Mouse (Mus musculus): Measurements from ENCODE around the gene Atf5.

- TF ChIP-seq HCFC1 (IDR thresholded peaks at IDR 0.05; ENCODE audit: borderline replicate concordance, insufficient read depth, low read length) (no peak), MAFK (IDR thresholded peaks at IDR 0.05; ENCODE audit: insufficient read depth, low read depth, low read length) (no peak)
Observed at GRCm38 (mm10) chr7:44776849-44777498, 39.5 kb downstream of the Atf5 start.

Data from ES-E14 (cell line).